Mouse (Mus musculus) adrenal gland, adult (tissue): Measurements from ENCODE around the gene Pcbp4.

Experiments used
- DNase-seq, 2 experiments: peaks; one replicate each; pipeline ENCODE4 v3.0.0; 2022 to 2023; ENCODE audit warnings: low spot score in 1 of 2; ENCODE audit not compliant: inconsistent age in 2 of 2

Pcbp4 gene

GRCm38 (mm10) chr9:106463122-106464063, 10.3 kb downstream of the Pcbp4 start:
- no peak for DNase-seq

- DNase-seq, result peak; percentile 56 to 76
These were observed 11.9 kb downstream of the Pcbp4 start for GRCm38 (mm10) chr9:106464751-106465541.

- DNase-seq, result no peak
These were observed 12.6 kb downstream of the Pcbp4 start, which contains the start of gene Gpr62 for GRCm38 (mm10) chr9:106465571-106466200. Gene Gpr62 (minus strand): TSS chr9:106465938.

GRCm38 (mm10) chr9:106466721-106467120, 13.6 kb downstream of the Pcbp4 start:
- no peak for DNase-seq

- DNase-seq, result peak in 1 of 2 experiments; percentile 16
These were observed 14.7 kb downstream of the Pcbp4 start for GRCm38 (mm10) chr9:106467746-106468145.

- peak in 1 of 2 experiments; percentile 41 for DNase-seq
These were observed 16.2 kb downstream of the Pcbp4 start for GRCm38 (mm10) chr9:106469317-106469716.

- peak in 1 of 2 experiments; percentile 3 for DNase-seq
These were observed 16.7 kb downstream of the Pcbp4 start for GRCm38 (mm10) chr9:106469776-106470175.

GRCm38 (mm10) chr9:106470991-106471750, 18.1 kb downstream of the Pcbp4 start:
- DNase-seq, result peak; percentile 15 to 23

GRCm38 (mm10) chr9:106471892-106472291, 18.8 kb downstream of the Pcbp4 start:
- peak; percentile 71 to 73 for DNase-seq

GRCm38 (mm10) chr9:106472321-106472720, 19.2 kb downstream of the Pcbp4 start:
- DNase-seq, result peak in 1 of 2 experiments; percentile 17

GRCm38 (mm10) chr9:106473081-106473752, 20.1 kb downstream of the Pcbp4 start:
- DNase-seq, result peak in 1 of 2 experiments; percentile 39

- DNase-seq, result peak; percentile 34 to 52
These were observed 20.6 kb downstream of the Pcbp4 start for GRCm38 (mm10) chr9:106473753-106474105.

GRCm38 (mm10) chr9:106474456-106474855, 21.4 kb downstream of the Pcbp4 start:
- DNase-seq, result peak; percentile 78 to 91

- DNase-seq, result peak; percentile 46 to 57
These were observed 22.0 kb downstream of the Pcbp4 start for GRCm38 (mm10) chr9:106475046-106475445.

GRCm38 (mm10) chr9:106475663-106476001, 22.5 kb downstream of the Pcbp4 start, which contains the start of gene Rrp9:
Gene Rrp9 (plus strand): TSS chr9:106475963.
- no peak for DNase-seq

- peak; percentile 83 to 94 for DNase-seq
These were observed 23.2 kb downstream of the Pcbp4 start for GRCm38 (mm10) chr9:106476002-106476923.

GRCm38 (mm10) chr9:106476924-106477484, 23.9 kb downstream of the Pcbp4 start, which contains the start of gene Parp3:
Gene Parp3 (minus strand): TSS chr9:106476949.
- peak; percentile 100 for DNase-seq

- peak in 1 of 2 experiments; percentile 51 for DNase-seq
These were observed 24.6 kb downstream of the Pcbp4 start for GRCm38 (mm10) chr9:106477649-106478048.
